Mouse (Mus musculus): ENCODE measurements around the gene Gm10447. TPM values are rescaled to one million over a fixed set of nuclear protein-coding genes. Genes with fewer than 3 reads are reported as not detected.

Gene Gm10447
- polyA plus RNA-seq, 1 experiment from 2014 or later, result not detected

Small RNA genes within 50 kb of the gene (microRNA-seq; reads per million reads assigned to microRNA genes)
- not detected for gene Mir6920 (ENCODE audit: borderline number of aligned reads)

Other genes starting within 250 kb of the Gm10447 start
- gene Hspa4, start 156.7 kb downstream of the Gm10447 start, polyA plus RNA-seq (2014; fragmentation: Nextera tagmentation; extraction: Ambion mirVana), result 84.1 and 101 TPM in 2 replicates
- gene Zcchc10, start 132.4 kb downstream of the Gm10447 start, polyA plus RNA-seq (2014; fragmentation: Nextera tagmentation; extraction: Ambion mirVana), result 21.3 and 24.9 TPM in 2 replicates
- gene Aff4, start 106.3 kb downstream of the Gm10447 start, polyA plus RNA-seq (2014; fragmentation: Nextera tagmentation; extraction: Ambion mirVana), result 29.3 and 54.4 TPM in 2 replicates
- gene Leap2, start 33.9 kb downstream of the Gm10447 start, polyA plus RNA-seq (2014; fragmentation: Nextera tagmentation; extraction: Ambion mirVana), result not detected in 2 replicates
- 1,123 and 1,162 TPM in 2 replicates for gene Uqcrq, start 26.3 kb downstream of the Gm10447 start, polyA plus RNA-seq (2014; fragmentation: Nextera tagmentation; extraction: Ambion mirVana)
- gene Gdf9, start 26.1 kb downstream of the Gm10447 start, polyA plus RNA-seq (2014; fragmentation: Nextera tagmentation; extraction: Ambion mirVana), result 0.76 and 1.4 TPM in 2 replicates
- 3.3 and 3.7 TPM in 2 replicates for gene Shroom1, start 95 bp upstream of the Gm10447 start, polyA plus RNA-seq (2014; fragmentation: Nextera tagmentation; extraction: Ambion mirVana)
- gene Gm9837, start 13.4 kb upstream of the Gm10447 start, polyA plus RNA-seq (2014; fragmentation: Nextera tagmentation; extraction: Ambion mirVana), result not detected in 2 replicates
- 0.29 TPM in 1 of 2 replicates, not detected in the other for gene Gm9945, start 23.1 kb upstream of the Gm10447 start, polyA plus RNA-seq (2014; fragmentation: Nextera tagmentation; extraction: Ambion mirVana)
- gene Sowaha, start 23.2 kb upstream of the Gm10447 start, polyA plus RNA-seq (2014; fragmentation: Nextera tagmentation; extraction: Ambion mirVana), result 0.41 and 0.73 TPM in 2 replicates
- 18.8 and 21.4 TPM in 2 replicates for gene Sept8, start 62.1 kb upstream of the Gm10447 start, polyA plus RNA-seq (2014; fragmentation: Nextera tagmentation; extraction: Ambion mirVana)
- 31.9 and 38.6 TPM in 2 replicates for gene Kif3a, start 110.3 kb upstream of the Gm10447 start, polyA plus RNA-seq (2014; fragmentation: Nextera tagmentation; extraction: Ambion mirVana)
- gene Il4, start 161.6 kb upstream of the Gm10447 start, polyA plus RNA-seq (2014; fragmentation: Nextera tagmentation; extraction: Ambion mirVana), result 0.86 and 1.8 TPM in 2 replicates
- not detected in 2 replicates for gene Il13, start 177.6 kb upstream of the Gm10447 start, polyA plus RNA-seq (2014; fragmentation: Nextera tagmentation; extraction: Ambion mirVana)